Mouse (Mus musculus): ENCODE measurements around the gene M6pr.
A peak's percentile ranks its signal among the peaks of the same experiment; 100 is the strongest.

Gene M6pr

GRCm38 (mm10) chr6:122308505-122309393 lies at the start of gene M6pr:
Gene M6pr, plus strand, starts transcription at chr6:122308720.
- peak; percentile 92 for DNase-seq (ENCODE audit: extremely low spot score, low spot score)

- no peak for DNase-seq (ENCODE audit: extremely low spot score, low spot score)
These were observed 46.0 kb upstream of the M6pr start for GRCm38 (mm10) chr6:122262543-122262942.

- DNase-seq (ENCODE audit: extremely low spot score, low spot score), result no peak
These were observed 40.0 kb upstream of the M6pr start for GRCm38 (mm10) chr6:122268561-122268960.

GRCm38 (mm10) chr6:122269170-122269569 lies 39.4 kb upstream of the M6pr start:
- no peak for DNase-seq (ENCODE audit: extremely low spot score, low spot score)

GRCm38 (mm10) chr6:122270152-122270551 lies 38.4 kb upstream of the M6pr start:
- no peak for DNase-seq (ENCODE audit: extremely low spot score, low spot score)

- no peak for DNase-seq (ENCODE audit: extremely low spot score, low spot score)
These were observed 34.0 kb upstream of the M6pr start for GRCm38 (mm10) chr6:122274546-122274945.

- DNase-seq (ENCODE audit: extremely low spot score, low spot score), result no peak
These were observed 32.0 kb upstream of the M6pr start for GRCm38 (mm10) chr6:122276565-122276964.

GRCm38 (mm10) chr6:122282782-122283181 lies 25.7 kb upstream of the M6pr start, which contains the start of gene Klrg1:
Gene Klrg1, minus strand, starts transcription at chr6:122282882.
- DNase-seq (ENCODE audit: extremely low spot score, low spot score), result no peak

- no peak for DNase-seq (ENCODE audit: extremely low spot score, low spot score)
These were observed 25.1 kb upstream of the M6pr start for GRCm38 (mm10) chr6:122283429-122283828.

- no peak for DNase-seq (ENCODE audit: extremely low spot score, low spot score)
These were observed 24.2 kb upstream of the M6pr start for GRCm38 (mm10) chr6:122284304-122284703.

- DNase-seq (ENCODE audit: extremely low spot score, low spot score), result no peak
These were observed 23.7 kb upstream of the M6pr start for GRCm38 (mm10) chr6:122284823-122285222.

- DNase-seq (ENCODE audit: extremely low spot score, low spot score), result no peak
These were observed 20.3 kb upstream of the M6pr start for GRCm38 (mm10) chr6:122288263-122288662.

- DNase-seq (ENCODE audit: extremely low spot score, low spot score), result no peak
These were observed 19.2 kb upstream of the M6pr start for GRCm38 (mm10) chr6:122289313-122289712.

- DNase-seq (ENCODE audit: extremely low spot score, low spot score), result no peak
These were observed 18.3 kb upstream of the M6pr start for GRCm38 (mm10) chr6:122290253-122290652.

GRCm38 (mm10) chr6:122291264-122291663 lies 17.3 kb upstream of the M6pr start:
- DNase-seq (ENCODE audit: extremely low spot score, low spot score), result no peak

- DNase-seq (ENCODE audit: extremely low spot score, low spot score), result no peak
These were observed 16.8 kb upstream of the M6pr start for GRCm38 (mm10) chr6:122291735-122292134.

- no peak for DNase-seq (ENCODE audit: extremely low spot score, low spot score)
These were observed 16.3 kb upstream of the M6pr start for GRCm38 (mm10) chr6:122292184-122292583.

GRCm38 (mm10) chr6:122293121-122293520 lies 15.4 kb upstream of the M6pr start:
- DNase-seq (ENCODE audit: extremely low spot score, low spot score), result no peak

GRCm38 (mm10) chr6:122293796-122294195 lies 14.7 kb upstream of the M6pr start:
- DNase-seq (ENCODE audit: extremely low spot score, low spot score), result no peak

GRCm38 (mm10) chr6:122294290-122294689 lies 14.2 kb upstream of the M6pr start:
- no peak for DNase-seq (ENCODE audit: extremely low spot score, low spot score)

GRCm38 (mm10) chr6:122295242-122295641 lies 13.3 kb upstream of the M6pr start:
- no peak for DNase-seq (ENCODE audit: extremely low spot score, low spot score)

GRCm38 (mm10) chr6:122296918-122297278 lies 11.6 kb upstream of the M6pr start:
- no peak for DNase-seq (ENCODE audit: extremely low spot score, low spot score)
